Mouse (Mus musculus): ENCODE results near the gene Rfc1. TPM values are rescaled to one million over a fixed set of nuclear protein-coding genes. Genes with fewer than 3 reads are reported as not detected.
"Not testable (repeated sequence)": the region's sequence is repeated elsewhere in the genome, so short reads cannot be mapped to it uniquely, and the experiment has no call there.

The Rfc1 gene
- polyA plus RNA-seq, 1 experiment from 2014 or later = 87.6 TPM

DNA sequence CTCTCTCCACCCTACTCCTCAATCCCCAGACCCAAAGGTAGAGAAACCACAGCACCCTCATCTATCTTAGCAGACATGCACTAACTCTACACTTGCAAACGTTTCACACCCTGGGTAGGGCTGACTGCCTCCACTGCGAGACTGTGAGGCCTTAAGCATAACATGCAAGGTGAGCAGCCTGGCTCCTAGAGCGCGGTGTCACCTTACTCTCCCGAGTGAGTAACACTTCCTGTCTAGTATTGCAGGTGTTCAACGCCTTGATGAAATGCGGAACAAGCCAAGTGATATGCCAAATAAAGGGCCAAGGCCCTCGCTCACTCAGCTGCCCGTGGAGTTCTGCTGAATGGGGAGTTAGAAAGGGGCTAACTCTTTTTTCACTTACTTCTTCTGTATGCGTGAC, 13.3 kb downstream of the Rfc1 start:
- no peak overlapping the region for H3K27ac ChIP-seq (ENCODE audit: low read depth)
- H3K4me3 ChIP-seq (ENCODE audit: low read depth, low read length) = no peak overlapping the region
- WGBS = 73% methylated on average over 10 of the region's 10 CpGs
- peaks cover 21% of the 10 kb centered on the region for H3K36me3 ChIP-seq (ENCODE audit: control insufficient read depth, insufficient read depth, low read length)
- no peak overlapping the region for H3K4me2 ChIP-seq (ENCODE audit: low read length)
- H3K9me3 ChIP-seq (ENCODE audit: control insufficient read depth, low read length) = no peaks in the 10 kb centered on the region
- H3K4me1 ChIP-seq (replicated peaks; ENCODE audit: control insufficient read depth, insufficient read depth, low read length) = peaks cover 4% of the 10 kb centered on the region; the same call in 1 of the 2 replicates
- H3K27me3 ChIP-seq (replicated peaks; ENCODE audit: control insufficient read depth, insufficient read depth, low read length) = no peaks in the 10 kb centered on the region
- DNase-seq (ENCODE audit: low spot score) (no peak), ATAC-seq (replicated peaks; ENCODE audit: low FRiP score, low TSS enrichment, low read depth) (no peak)
- H3K9ac ChIP-seq (ENCODE audit: low read length) = no peak overlapping the region

DNA sequence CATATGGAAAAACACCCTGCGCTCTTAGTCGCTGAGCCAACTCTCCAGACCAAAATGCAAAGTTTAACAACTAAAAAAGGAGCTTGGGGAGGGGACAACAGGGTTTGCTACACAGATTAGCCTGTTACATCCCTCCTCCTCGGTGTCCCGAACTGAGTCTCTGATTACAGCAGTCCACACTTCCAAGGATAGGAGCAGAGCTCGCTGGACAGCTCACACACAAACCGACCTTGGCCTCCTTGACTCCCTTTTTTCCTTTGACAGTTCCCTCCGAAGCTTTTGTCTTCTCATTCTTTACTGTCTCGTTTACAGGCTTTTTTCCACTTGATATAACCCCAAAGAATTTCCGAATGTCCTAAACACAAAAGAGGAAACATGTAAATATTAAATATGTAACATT, 16.3 kb downstream of the Rfc1 start:
- no peaks in the 10 kb centered on the region for H3K9me3 ChIP-seq (ENCODE audit: control insufficient read depth, low read length)
- peaks cover 43% of the 10 kb centered on the region for H3K36me3 ChIP-seq (ENCODE audit: control insufficient read depth, insufficient read depth, low read length)
- DNase-seq (ENCODE audit: low spot score) (no peak), ATAC-seq (replicated peaks; ENCODE audit: low FRiP score, low TSS enrichment, low read depth) (no peak)
- no peak overlapping the region for H3K27ac ChIP-seq (ENCODE audit: low read depth)
- WGBS = 92% methylated on average over 9 of the region's 9 CpGs
- H3K9ac ChIP-seq (ENCODE audit: low read length) = no peak overlapping the region
- no peaks in the 10 kb centered on the region for H3K27me3 ChIP-seq (replicated peaks; ENCODE audit: control insufficient read depth, insufficient read depth, low read length)
- H3K4me2 ChIP-seq (ENCODE audit: low read length) = no peak overlapping the region
- no peak overlapping the region for H3K4me3 ChIP-seq (ENCODE audit: low read depth, low read length)
- no peaks in the 10 kb centered on the region for H3K4me1 ChIP-seq (replicated peaks; ENCODE audit: control insufficient read depth, insufficient read depth, low read length)

DNA sequence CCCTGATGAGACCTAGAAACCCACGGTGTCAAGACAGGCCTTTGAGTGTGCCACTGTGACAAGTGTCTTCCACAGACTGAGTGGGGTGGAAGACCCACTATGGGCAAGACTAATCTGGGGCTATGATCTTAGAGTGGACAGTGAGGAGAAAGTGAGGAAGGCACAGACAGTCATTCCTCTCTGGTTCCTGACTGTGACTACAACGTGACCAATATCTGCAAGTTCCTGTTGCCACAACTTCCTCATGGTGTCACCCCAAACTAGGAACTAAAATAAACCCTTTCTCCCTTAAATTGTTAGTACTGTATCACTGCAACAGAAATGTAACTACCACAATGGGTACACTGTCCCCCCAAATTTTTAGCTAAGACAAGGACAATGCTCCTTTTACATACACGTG, 26.6 kb downstream of the Rfc1 start:
- no peak overlapping the region for H3K4me2 ChIP-seq (ENCODE audit: low read length)
- no peak for ATAC-seq (replicated peaks; ENCODE audit: low FRiP score, low TSS enrichment, low read depth)
- 88% methylated on average over 3 of the region's 3 CpGs for WGBS
- H3K9me3 ChIP-seq (ENCODE audit: control insufficient read depth, low read length) = no peaks in the 10 kb centered on the region
- no peak overlapping the region for H3K27ac ChIP-seq (ENCODE audit: low read depth)
- no peak overlapping the region for H3K4me3 ChIP-seq (ENCODE audit: low read depth, low read length)
- H3K9ac ChIP-seq (ENCODE audit: low read length) = no peak overlapping the region
- no peak for DNase-seq (ENCODE audit: low spot score)
- H3K4me1 ChIP-seq (replicated peaks; ENCODE audit: control insufficient read depth, insufficient read depth, low read length) = no peaks in the 10 kb centered on the region
- H3K36me3 ChIP-seq (ENCODE audit: control insufficient read depth, insufficient read depth, low read length) = peaks cover 59% of the 10 kb centered on the region
- H3K27me3 ChIP-seq (replicated peaks; ENCODE audit: control insufficient read depth, insufficient read depth, low read length) = no peaks in the 10 kb centered on the region

DNA sequence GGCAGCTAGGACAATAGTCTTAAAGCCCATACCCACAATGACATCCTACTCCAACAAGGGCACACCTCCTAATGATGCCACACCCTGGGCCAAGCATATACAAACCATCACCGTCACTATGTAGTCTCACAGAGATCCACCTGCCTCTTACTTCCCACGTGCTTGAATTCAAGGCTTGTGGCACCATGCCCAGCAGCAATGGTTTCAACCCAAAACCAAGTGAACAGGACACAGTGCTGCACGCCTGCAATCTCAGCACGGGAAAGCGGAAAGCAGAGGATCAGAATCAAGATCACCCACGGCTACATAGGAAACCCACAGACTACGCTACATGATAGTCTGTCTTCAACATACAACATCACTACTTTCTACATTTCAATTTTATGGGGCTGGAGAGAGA, 27.3 kb downstream of the Rfc1 start:
- Histone ChIP-seq H3K4me2 (ENCODE audit: low read length) (no peak overlapping the region), H3K27me3 (replicated peaks; ENCODE audit: control insufficient read depth, insufficient read depth, low read length) (no peaks in the 10 kb centered on the region), H3K36me3 (ENCODE audit: control insufficient read depth, insufficient read depth, low read length) (peaks cover 58% of the 10 kb centered on the region), H3K4me1 (replicated peaks; ENCODE audit: control insufficient read depth, insufficient read depth, low read length) (no peaks in the 10 kb centered on the region), H3K27ac (ENCODE audit: low read depth) (no peak overlapping the region), H3K4me3 (ENCODE audit: low read depth, low read length) (no peak overlapping the region), H3K9me3 (ENCODE audit: control insufficient read depth, low read length) (no peaks in the 10 kb centered on the region), H3K9ac (ENCODE audit: low read length) (no peak overlapping the region)
- DNase-seq (ENCODE audit: low spot score) = no peak
- 91% methylated on average over 7 of the region's 7 CpGs for WGBS
- no peak for ATAC-seq (replicated peaks; ENCODE audit: low FRiP score, low TSS enrichment, low read depth)

DNA sequence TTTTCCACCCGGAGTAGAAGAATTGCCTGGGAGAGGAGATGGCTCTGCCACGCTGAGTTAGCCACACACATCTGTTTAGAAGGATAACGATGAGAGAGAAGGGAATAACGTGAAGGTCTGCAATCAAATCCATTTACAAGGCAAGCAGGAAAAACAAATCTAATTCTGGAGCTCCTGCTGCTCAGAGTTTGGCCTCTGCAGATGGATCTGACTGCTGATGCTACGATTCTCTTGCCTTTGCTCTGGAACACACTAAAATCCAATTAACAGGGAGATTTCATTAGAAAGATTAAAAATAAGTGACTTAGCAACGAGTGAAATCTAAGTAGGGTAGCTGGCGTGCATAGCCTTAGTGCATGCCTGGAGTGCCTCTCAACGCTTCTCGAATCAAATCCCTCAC, 30.0 kb downstream of the Rfc1 start:
- 80% methylated on average over 9 of the region's 9 CpGs for whole genome bisulfite sequencing
- ATAC-seq (replicated peaks; ENCODE audit: low FRiP score, low TSS enrichment, low read depth) (no peak), DNase-seq (ENCODE audit: low spot score) (no peak)
- Histone ChIP-seq H3K27me3 (replicated peaks; ENCODE audit: control insufficient read depth, insufficient read depth, low read length) (no peaks in the 10 kb centered on the region), H3K4me1 (replicated peaks; ENCODE audit: control insufficient read depth, insufficient read depth, low read length) (no peaks in the 10 kb centered on the region), H3K27ac (ENCODE audit: low read depth) (no peak overlapping the region), H3K9me3 (ENCODE audit: control insufficient read depth, low read length) (no peaks in the 10 kb centered on the region), H3K4me2 (ENCODE audit: low read length) (no peak overlapping the region), H3K9ac (ENCODE audit: low read length) (no peak overlapping the region), H3K4me3 (ENCODE audit: low read depth, low read length) (no peak overlapping the region), H3K36me3 (ENCODE audit: control insufficient read depth, insufficient read depth, low read length) (peaks cover 50% of the 10 kb centered on the region)

DNA sequence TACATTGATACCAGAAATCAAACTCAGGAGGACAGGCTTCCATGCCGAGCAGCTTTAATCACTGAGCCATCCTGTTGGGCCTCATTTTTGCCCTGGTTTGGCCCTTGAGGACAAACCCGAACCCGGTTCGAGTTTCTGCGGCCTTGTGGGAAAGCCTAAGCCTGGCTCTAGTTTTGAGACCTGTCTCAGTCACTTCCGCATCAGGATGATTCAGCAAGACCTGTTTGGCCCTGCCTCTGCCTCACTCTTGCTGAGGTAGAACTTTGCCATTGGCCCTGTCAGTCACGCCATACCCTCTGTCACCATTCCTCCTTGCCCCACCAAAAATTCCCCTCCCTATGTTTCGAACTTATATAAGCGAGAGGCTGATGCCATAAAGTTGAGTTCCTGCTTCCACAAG, 35.3 kb downstream of the Rfc1 start:
- ATAC-seq (replicated peaks; ENCODE audit: low FRiP score, low TSS enrichment, low read depth) (no peak), DNase-seq (ENCODE audit: low spot score) (no peak)
- Histone ChIP-seq H3K27ac (ENCODE audit: low read depth) (no peak overlapping the region), H3K4me1 (replicated peaks; ENCODE audit: control insufficient read depth, insufficient read depth, low read length) (no peaks in the 10 kb centered on the region), H3K27me3 (replicated peaks; ENCODE audit: control insufficient read depth, insufficient read depth, low read length) (no peaks in the 10 kb centered on the region), H3K9me3 (ENCODE audit: control insufficient read depth, low read length) (no peaks in the 10 kb centered on the region), H3K4me3 (ENCODE audit: low read depth, low read length) (no peak overlapping the region), H3K4me2 (ENCODE audit: low read length) (no peak overlapping the region), H3K9ac (ENCODE audit: low read length) (no peak overlapping the region), H3K36me3 (ENCODE audit: control insufficient read depth, insufficient read depth, low read length) (peaks cover 57% of the 10 kb centered on the region)
- WGBS = 95% methylated on average over 9 of the region's 9 CpGs

DNA sequence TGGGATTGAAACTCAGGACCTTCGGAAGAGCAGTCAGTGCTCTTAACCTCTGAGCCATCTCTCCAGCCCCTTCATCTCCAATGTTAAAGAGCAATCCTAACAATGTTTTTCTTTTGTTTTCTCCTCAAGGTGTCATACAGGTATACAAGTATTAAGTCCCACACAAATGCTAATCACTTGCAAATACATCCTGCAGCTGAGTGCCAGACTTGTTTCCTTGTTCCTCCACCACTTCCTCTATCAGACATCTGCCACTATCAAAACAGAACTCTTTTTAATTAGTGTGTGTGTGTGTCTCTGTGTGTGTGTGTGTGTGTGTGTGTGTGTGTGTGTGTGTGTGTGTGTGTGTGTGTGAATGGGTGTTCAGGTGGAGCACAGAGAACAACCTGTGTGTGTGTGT, 35.8 kb downstream of the Rfc1 start:
- not testable (repeated sequence) for H3K9ac ChIP-seq (ENCODE audit: low read length); H3K4me2 ChIP-seq (ENCODE audit: low read length); H3K9me3 ChIP-seq (ENCODE audit: control insufficient read depth, low read length); H3K27me3 ChIP-seq (replicated peaks; ENCODE audit: control insufficient read depth, insufficient read depth, low read length); H3K4me3 ChIP-seq (ENCODE audit: low read depth, low read length); H3K27ac ChIP-seq (ENCODE audit: low read depth); DNase-seq (ENCODE audit: low spot score); ATAC-seq (replicated peaks; ENCODE audit: low FRiP score, low TSS enrichment, low read depth); H3K4me1 ChIP-seq (replicated peaks; ENCODE audit: control insufficient read depth, insufficient read depth, low read length)
- H3K36me3 ChIP-seq (ENCODE audit: control insufficient read depth, insufficient read depth, low read length) = peaks cover 52% of the 10 kb centered on the region
- WGBS = 95% methylated on average over 1 of the region's 1 CpGs

DNA sequence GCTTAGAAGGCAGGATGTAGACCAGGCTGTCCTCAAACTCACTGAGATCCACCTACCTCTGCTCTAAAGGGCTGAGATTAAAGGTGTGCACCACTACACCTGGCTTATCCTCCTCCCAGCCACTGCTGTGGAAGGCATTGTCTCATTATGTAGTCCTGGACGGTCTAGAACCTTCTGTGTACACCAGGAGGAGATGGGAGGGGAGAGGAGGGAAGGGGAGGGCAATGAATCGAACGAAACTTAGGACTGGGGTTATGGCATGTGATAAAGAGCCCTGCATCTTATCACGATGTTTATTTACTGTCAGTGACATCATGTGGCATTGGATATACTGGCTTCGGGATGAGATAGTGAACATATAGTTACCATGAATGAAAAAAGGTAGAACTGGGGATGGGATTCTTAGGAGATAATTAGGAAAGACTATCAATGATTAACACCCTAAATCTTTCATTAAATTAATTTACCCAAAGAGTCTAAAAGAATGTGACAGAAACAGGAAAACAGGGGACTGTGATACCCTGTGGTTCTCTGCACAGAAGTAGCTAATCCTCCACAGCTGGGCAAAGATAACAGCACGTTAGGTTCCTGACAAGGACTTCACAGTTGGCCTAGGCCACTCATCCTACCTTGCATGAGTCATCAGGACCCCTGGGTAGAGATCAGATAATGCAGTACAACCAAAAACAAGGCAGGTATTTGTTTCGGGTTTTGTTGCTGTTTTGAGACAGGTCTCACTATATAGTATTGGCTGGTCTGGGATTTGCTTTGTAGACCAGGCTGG, 37.1 kb downstream of the Rfc1 start:
- no peaks in the 10 kb centered on the region for H3K27me3 ChIP-seq (replicated peaks; ENCODE audit: control insufficient read depth, insufficient read depth, low read length)
- no peaks in the 10 kb centered on the region; the same call in 1 of the 2 replicates for H3K4me1 ChIP-seq (replicated peaks; ENCODE audit: control insufficient read depth, insufficient read depth, low read length)
- peaks cover 56% of the 10 kb centered on the region for H3K36me3 ChIP-seq (ENCODE audit: control insufficient read depth, insufficient read depth, low read length)
- H3K27ac ChIP-seq (ENCODE audit: low read depth) = no peak overlapping the region
- H3K9me3 ChIP-seq (ENCODE audit: control insufficient read depth, low read length) = no peaks in the 10 kb centered on the region
- no peak overlapping the region for H3K4me2 ChIP-seq (ENCODE audit: low read length)
- H3K4me3 ChIP-seq (ENCODE audit: low read depth, low read length) = no peak overlapping the region
- WGBS = 73% methylated on average over 7 of the region's 7 CpGs
- no peak overlapping the region for H3K9ac ChIP-seq (ENCODE audit: low read length)
- ATAC-seq (replicated peaks; ENCODE audit: low FRiP score, low TSS enrichment, low read depth) = no peak
- no peak for DNase-seq (ENCODE audit: low spot score)

DNA sequence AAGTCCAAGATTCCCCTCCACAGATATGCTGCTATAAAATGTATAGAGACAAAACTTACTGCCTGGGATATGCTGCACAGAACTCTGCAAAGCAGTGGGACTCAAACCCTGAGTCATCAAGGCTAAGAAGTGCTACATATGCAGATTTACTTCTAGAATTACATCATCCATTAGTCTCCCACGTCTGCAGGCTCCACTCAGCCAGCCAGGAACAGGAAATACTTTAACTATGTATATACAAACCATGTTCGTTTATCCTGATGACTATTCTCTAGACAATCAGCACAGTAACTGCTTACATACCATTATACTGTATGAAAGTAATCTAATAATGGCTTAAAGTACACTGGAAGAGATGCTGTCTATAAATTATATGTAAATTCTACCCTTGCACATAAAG, 41.2 kb downstream of the Rfc1 start:
- Histone ChIP-seq H3K4me2 (ENCODE audit: low read length) (no peak overlapping the region), H3K4me1 (replicated peaks; ENCODE audit: control insufficient read depth, insufficient read depth, low read length) (no peaks in the 10 kb centered on the region; the same call in 1 of the 2 replicates), H3K9me3 (ENCODE audit: control insufficient read depth, low read length) (no peaks in the 10 kb centered on the region), H3K36me3 (ENCODE audit: control insufficient read depth, insufficient read depth, low read length) (peaks cover 67% of the 10 kb centered on the region), H3K9ac (ENCODE audit: low read length) (no peak overlapping the region), H3K27ac (ENCODE audit: low read depth) (no peak overlapping the region), H3K4me3 (ENCODE audit: low read depth, low read length) (no peak overlapping the region), H3K27me3 (replicated peaks; ENCODE audit: control insufficient read depth, insufficient read depth, low read length) (no peaks in the 10 kb centered on the region)
- DNase-seq (ENCODE audit: low spot score) = no peak
- no peak for ATAC-seq (replicated peaks; ENCODE audit: low FRiP score, low TSS enrichment, low read depth)
- 32% methylated on average over 2 of the region's 2 CpGs for WGBS
